Mouse (Mus musculus) Patski (cell line): ENCODE measurements around the gene Ccdc81. TPM values are rescaled to one million over a fixed set of nuclear protein-coding genes. Genes with fewer than 3 reads are reported as not detected.

Source experiments
- ATAC-seq: fragments of 100-300 bp; one replicate; pipeline ENCODE4 v1.8.0; 2021
- CTCF ChIA-PET: fragments of 350-600 bp; sonication (Branson Sonifier 250); formaldehyde crosslinking; loops from one replicate; lab custom pipeline; 2022; ENCODE audit warnings: inconsistent platforms; lab: Charles Lee
- POLR2A ChIA-PET: fragments of 350-600 bp; sonication (Branson Sonifier 250); formaldehyde crosslinking; loops from one replicate; lab custom pipeline; 2022; ENCODE audit warnings: antibody characterized with exemption, inconsistent platforms; lab: Charles Lee
- DNase-seq: peaks from one replicate; pipeline ENCODE4 v3.0.0-alpha.2; 2011; ENCODE audit warnings: low read depth, low spot score
- H3K27me3 ChIP-seq: fragments of 371-371 bp; one replicate; pipeline ENCODE4 v1.5.1; 2021
- CTCF ChIP-seq: fragments of 100-300 bp; IDR thresholded peaks from one replicate; pipeline ENCODE4 v1.5.1; 2021
- in situ Hi-C: fragments of 300-500 bp; cut with MboI; formaldehyde crosslinking; loops from 3 replicates; pipeline ENCODE4 v1.11.1; 2018; ENCODE audit warnings: low pct_unique_long_range_greater_than_20kb, mixed read lengths
- polyA plus RNA-seq: library from polyadenylated mRNA; unstranded; gene quantifications from one replicate; pipeline ENCODE4 v1.2.3, GENCODE M21; 2021

Gene Ccdc81
- polyA plus RNA-seq, 1 experiment from 2014 or later = not detected

DNA sequence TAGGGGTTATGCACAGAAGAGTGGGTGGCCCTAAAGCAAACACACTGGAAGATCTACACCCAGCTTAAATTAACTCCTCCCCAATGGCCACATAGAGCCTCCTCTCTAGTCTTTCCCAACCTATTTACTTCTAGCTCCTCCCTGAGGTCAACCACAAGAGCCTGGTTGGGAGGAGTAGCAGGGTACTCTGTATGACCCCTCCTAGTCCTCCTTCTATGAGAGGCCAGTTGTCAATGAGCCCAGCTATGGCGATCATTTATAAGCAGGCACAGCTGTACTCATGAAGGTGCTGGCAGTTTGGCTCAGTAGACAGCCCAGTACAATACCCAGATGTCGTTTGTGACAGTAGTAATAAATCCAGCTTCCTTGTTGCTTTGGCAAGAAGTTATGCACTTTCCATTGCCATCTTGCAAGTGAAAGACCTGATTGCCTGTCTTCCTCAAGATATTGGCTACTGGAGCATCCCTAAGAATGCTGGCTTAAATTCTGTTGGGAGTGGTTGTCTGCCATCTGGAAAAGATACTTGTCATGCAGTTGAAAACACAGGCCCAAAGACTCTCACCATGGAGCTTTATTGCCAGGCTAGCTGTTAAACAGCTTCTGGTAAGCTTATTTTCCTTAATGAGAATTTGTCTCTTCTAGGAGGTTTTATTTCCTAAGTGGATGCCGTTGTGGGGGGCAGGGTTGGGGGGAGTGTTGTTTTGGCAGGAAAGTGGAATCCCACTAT is 10.2 kb upstream of the Ccdc81 start:
- ATAC-seq (no peak), DNase-seq (no peak)
- ChIA-PET POLR2A (interaction anchor here (0.6 kb wide), 1 partner anchor 832 kb away, joined by 3 read pairs; no protein-coding TSS in a partner anchor), CTCF (interaction anchor here (1.0 to 3.0 kb wide), 4 partner anchors 14 to 436 kb away, joined by 3 to 9 read pairs (median 4); no protein-coding TSS in a partner anchor)
- no peaks in the 10 kb centered on the region for H3K27me3 ChIP-seq
- in situ Hi-C loops = no loop called here
- no peak for TF ChIP-seq CTCF

DNA sequence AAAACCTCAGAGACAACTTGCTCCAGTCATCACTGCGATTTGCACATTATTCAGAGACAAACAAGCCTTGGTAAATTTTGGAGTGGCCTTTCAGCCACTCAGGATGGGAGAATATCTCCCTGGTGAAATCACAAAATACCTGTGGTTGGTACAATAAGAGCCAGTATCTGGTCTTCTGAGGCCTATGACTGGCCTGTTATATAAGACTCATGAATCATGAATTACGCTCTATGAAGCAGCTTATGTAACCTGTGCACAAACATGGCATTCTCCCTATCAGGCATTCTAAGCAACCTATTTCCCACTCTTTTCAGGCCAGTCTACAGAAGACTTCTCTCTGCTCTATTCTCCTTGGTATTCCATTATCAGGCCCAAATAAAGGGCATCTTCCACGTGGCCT is 8.9 kb upstream of the Ccdc81 start:
- ATAC-seq (no peak), DNase-seq (no peak)
- no peak for TF ChIP-seq CTCF
- H3K27me3 ChIP-seq = no peaks in the 10 kb centered on the region
- in situ Hi-C loops = no loop called here
- CTCF ChIA-PET = interaction anchor here (0.7 to 1.9 kb wide), 3 partner anchors 22 to 435 kb away, joined by 3 to 5 read pairs (median 4); no protein-coding TSS in a partner anchor
- POLR2A ChIA-PET = no interaction called here

DNA sequence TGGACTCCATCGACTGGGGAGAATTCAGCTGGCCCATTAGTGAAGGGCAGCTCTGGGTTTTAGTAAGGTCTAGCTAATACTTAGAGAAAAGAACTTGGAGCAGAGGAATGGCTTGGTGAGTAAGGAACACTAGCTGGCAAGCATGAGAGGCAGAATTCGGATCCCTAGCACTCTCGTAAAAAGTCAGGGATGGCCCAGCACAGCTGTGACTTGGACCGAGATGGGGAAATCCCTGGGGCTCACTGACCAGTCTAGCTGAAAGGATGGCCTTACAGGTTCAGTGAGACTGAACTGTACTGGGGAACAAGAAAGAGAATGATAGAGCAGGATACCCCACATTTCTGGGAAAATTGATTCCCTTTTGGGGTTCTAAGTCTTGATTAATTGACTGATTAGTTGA is 6.3 kb upstream of the Ccdc81 start:
- no peak for DNase-seq
- CTCF ChIA-PET = interaction anchor here (0.7 to 1.2 kb wide), 3 partner anchors 12 to 432 kb away, joined by 3 read pairs; no protein-coding TSS in a partner anchor
- ATAC-seq = no peak
- H3K27me3 ChIP-seq = no peaks in the 10 kb centered on the region
- no peak for TF ChIP-seq CTCF
- POLR2A ChIA-PET = interaction anchor here (1.4 kb wide), 1 partner anchor 12 kb away, joined by 3 read pairs; no protein-coding TSS in a partner anchor
- in situ Hi-C loops = loop anchor here (5.0 kb wide), 1 partner anchor 432 kb away; no protein-coding TSS in a partner anchor

DNA sequence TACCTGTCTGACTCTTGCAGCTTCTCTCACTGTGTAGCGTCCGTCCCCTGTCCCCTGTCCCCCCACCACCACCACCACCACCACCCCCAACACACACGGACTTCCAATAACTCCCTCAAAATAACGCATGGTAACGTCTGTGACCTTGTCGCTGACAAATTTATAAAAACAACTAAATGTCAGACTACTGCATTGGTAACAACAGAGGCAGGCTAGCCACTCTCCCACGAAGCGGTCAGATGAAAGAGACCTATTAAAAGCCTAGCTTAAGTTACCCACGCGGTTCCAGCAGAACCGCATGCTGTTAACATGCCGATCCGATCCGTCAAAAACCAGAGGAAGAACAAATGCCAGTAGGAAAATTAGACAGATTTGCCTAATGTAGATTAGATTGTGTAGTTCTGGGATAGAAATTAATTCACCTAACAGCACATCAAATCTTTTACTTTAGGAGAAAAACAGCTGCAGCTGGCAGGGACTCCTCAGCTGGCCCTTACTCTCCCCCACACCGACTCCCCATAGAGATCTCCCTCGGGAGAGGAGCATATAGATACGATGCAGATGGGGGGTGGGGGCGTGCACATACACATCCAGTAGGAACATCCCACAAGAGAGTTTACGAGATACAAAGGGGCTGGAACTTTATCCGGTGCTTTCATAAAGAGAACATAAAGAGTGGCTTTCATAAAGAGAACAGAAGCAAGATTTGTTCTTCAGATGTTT is 5.6 kb upstream of the Ccdc81 start:
- TF ChIP-seq CTCF = no peak
- ATAC-seq (no peak), DNase-seq (no peak)
- in situ Hi-C loops = loop anchor here (5.0 kb wide), 1 partner anchor 432 kb away; no protein-coding TSS in a partner anchor
- ChIA-PET CTCF (interaction anchor here (0.7 to 2.5 kb wide), 7 partner anchors 11 to 432 kb away, joined by 3 to 13 read pairs (median 5); no protein-coding TSS in a partner anchor), POLR2A (interaction anchor here (1.4 kb wide), 1 partner anchor 11 kb away, joined by 3 read pairs; no protein-coding TSS in a partner anchor)
- no peaks in the 10 kb centered on the region for H3K27me3 ChIP-seq

DNA sequence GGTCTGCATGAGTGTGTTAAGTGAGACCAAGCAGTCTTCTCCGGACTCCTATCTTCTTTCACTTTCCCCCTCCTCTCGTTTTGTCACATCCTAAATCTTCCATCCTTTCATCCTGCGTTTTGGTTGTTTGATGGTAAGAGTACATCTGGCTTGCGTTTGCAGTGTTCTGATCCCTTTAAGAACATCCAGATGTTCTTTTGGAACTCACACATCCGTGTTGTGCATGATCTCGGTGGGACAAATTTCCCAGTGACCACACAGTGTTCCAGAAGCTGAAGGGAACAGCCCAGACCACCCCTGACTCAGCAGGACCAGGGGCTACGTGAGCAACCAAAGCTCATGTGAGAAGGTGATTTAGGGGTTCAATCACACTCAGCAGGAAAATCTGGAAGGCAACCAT is 5.0 kb upstream of the Ccdc81 start:
- ChIA-PET POLR2A (no interaction called here), CTCF (interaction anchor here (0.9 to 2.5 kb wide), 12 partner anchors 8 to 433 kb away, joined by 3 to 13 read pairs (median 4); no protein-coding TSS in a partner anchor)
- no peak for DNase-seq
- ATAC-seq = no peak
- in situ Hi-C loops = loop anchor here (5.0 kb wide), 1 partner anchor 431 kb away; no protein-coding TSS in a partner anchor
- TF ChIP-seq CTCF = no peak
- no peaks in the 10 kb centered on the region for H3K27me3 ChIP-seq

DNA sequence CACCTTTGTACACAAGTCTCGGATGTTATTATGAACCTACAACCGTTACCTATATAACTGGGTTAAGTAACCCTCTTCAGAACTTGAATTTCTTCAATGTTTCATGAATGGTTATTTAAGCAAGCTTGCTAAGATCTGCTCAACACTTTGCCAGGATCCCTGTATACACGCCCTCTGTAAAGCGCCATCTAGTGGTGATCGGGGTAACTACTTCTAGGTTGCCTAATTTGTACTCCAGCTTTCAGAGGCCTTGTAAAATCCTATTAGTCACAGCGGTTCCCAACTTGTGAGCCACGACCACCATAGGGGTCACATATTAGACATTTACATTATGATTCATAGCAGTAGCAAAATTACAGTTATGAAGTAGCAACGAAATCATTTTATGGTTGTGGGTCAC is 4.5 kb upstream of the Ccdc81 start:
- ATAC-seq = peak; percentile 78
- in situ Hi-C loops = loop anchor here (5.0 kb wide), 1 partner anchor 431 kb away; no protein-coding TSS in a partner anchor
- ChIA-PET POLR2A (no interaction called here), CTCF (interaction anchor here (0.9 to 2.5 kb wide), 11 partner anchors 8 to 433 kb away, joined by 3 to 13 read pairs (median 4); no protein-coding TSS in a partner anchor)
- no peaks in the 10 kb centered on the region for H3K27me3 ChIP-seq
- DNase-seq = peak; percentile 25
- peak; percentile 85 for TF ChIP-seq CTCF

DNA sequence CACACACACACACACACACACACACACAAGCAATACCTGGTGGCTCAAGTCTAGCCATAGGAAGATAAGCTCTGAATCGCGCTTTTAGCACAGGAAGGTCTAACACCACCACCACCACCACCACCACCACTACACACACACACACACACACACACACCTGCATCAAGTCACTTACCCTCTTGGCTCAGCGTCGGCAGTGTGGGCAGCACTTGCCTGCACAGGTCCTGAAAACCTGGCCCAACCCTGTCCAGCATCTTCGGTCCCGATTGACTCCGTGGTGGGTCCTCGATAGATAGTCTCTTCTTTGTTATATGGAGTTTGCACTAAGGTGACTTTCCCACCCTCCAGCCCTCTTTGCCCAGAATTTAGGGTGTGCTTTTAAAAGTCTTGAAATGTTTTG is 422 bp downstream of the Ccdc81 start:
- in situ Hi-C loops = no loop called here
- no peak for TF ChIP-seq CTCF
- no peaks in the 10 kb centered on the region for H3K27me3 ChIP-seq
- no peak for DNase-seq
- CTCF ChIA-PET = no interaction called here
- no peak for ATAC-seq
- POLR2A ChIA-PET = no interaction called here

DNA sequence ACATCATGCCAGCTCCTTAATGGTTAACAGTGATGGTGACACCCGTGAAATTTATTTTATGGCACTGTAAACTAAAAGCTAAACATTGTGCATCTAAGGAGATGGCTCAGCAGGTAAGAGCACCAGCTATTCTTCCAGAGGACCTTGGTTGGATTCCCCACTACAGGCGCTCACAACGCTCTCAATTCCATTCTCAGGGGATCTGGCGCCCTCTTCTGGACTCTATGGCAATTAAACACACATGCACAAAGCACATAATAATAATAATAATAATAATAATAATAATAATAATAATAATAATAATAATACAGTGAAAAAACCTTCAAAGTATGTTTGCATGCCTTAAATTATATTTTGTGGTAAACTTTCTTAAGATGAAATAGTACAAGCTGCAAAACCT is 11.6 kb downstream of the Ccdc81 start:
- CTCF ChIA-PET = interaction anchor here (0.7 to 1.6 kb wide), 8 partner anchors 8 to 414 kb away, joined by 3 to 8 read pairs (median 3); no protein-coding TSS in a partner anchor
- TF ChIP-seq CTCF = peak; percentile 51
- POLR2A ChIA-PET = interaction anchor here (1.0 kb wide), 1 partner anchor 373 kb away, joined by 3 read pairs; no protein-coding TSS in a partner anchor
- ATAC-seq (no peak), DNase-seq (no peak)
- in situ Hi-C loops = loop anchor here (25.0 kb wide), 1 partner anchor 705 kb away; no protein-coding TSS in a partner anchor
- no peaks in the 10 kb centered on the region for H3K27me3 ChIP-seq

DNA sequence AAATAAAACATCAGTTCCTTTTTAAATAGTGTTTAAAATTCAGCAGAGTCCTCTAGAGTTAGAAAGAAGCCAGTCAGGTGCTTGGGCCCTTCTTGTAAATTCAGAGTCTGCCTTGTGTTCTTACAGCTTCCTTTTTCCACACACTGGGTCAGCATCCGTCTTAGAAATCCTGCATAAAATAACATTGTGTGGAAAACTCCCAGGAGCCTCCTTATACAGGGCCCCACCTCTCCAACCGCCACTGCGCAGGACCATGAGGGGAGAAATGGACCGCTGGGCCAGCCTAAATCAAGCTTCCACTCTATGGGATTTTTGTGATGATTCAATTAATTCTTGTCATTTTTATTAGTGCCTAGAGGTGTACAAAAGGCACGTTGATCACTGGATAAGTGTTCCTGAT is 12.0 kb downstream of the Ccdc81 start:
- no peak for TF ChIP-seq CTCF
- in situ Hi-C loops = loop anchor here (25.0 kb wide), 1 partner anchor 704 kb away; no protein-coding TSS in a partner anchor
- no peaks in the 10 kb centered on the region for H3K27me3 ChIP-seq
- ATAC-seq (no peak), DNase-seq (no peak)
- CTCF ChIA-PET = interaction anchor here (0.8 to 1.6 kb wide), 7 partner anchors 9 to 414 kb away, joined by 3 to 8 read pairs (median 3); no protein-coding TSS in a partner anchor
- POLR2A ChIA-PET = interaction anchor here (1.0 kb wide), 1 partner anchor 373 kb away, joined by 3 read pairs; no protein-coding TSS in a partner anchor

DNA sequence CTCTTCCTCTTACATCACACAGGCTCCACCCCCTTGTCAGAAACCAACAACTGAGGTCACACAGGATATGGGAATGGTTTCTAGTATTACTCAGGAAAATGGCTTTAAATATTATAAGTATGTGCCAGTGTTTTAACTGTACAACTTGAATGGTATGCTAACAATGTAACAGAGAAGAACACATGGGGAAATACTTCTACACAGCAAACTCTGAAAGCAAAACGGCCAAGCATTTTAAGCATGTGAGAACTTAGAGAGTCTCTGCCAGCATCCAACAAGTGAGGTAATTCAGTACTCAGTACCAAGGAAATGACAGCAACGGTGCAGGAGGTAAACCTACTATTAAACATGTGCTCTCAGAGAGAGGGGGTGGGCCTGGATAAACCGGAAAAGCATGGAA is 18.9 kb downstream of the Ccdc81 start:
- CTCF ChIA-PET = no interaction called here
- in situ Hi-C loops = loop anchor here (25.0 kb wide), 1 partner anchor 697 kb away; no protein-coding TSS in a partner anchor
- DNase-seq = no peak
- ATAC-seq = no peak
- POLR2A ChIA-PET = no interaction called here
- no peaks in the 10 kb centered on the region for H3K27me3 ChIP-seq
- TF ChIP-seq CTCF = no peak
